Mouse (Mus musculus): ENCODE measurements around the gene Gata5.

- TF ChIP-seq POLR2A (IDR thresholded peaks at IDR 0.05; ENCODE audit: low read depth, low read length) (no peak), CTCF (IDR thresholded peaks at IDR 0.05; ENCODE audit: extremely low read depth, insufficient read depth, insufficient read length, insufficient replicate concordance) (no peak)
These were observed 33.7 kb downstream of the Gata5 start for GRCm38 (mm10) chr2:180300771-180301170.
